Mouse (Mus musculus) embryonic stem cell, embryonic (primary cell): ENCODE data around the gene Cep97.
"Not testable (repeated sequence)": the region's sequence is repeated elsewhere in the genome, so short reads cannot be mapped to it uniquely, and the experiment has no call there.

Experiments
- CTCF ChIA-PET, 4 experiments: fragments of 300-600 bp in 2 of 4; fragments of 350-600 bp in 2 of 4; sonication (Branson Sonifier 250); formaldehyde crosslinking; loops; one replicate each; lab custom pipeline; 2022; ENCODE audit warnings: inconsistent platforms in 2 of 4; lab: Charles Lee
- POLR2A ChIA-PET, 4 experiments: fragments of 300-600 bp in 2 of 4; fragments of 350-600 bp in 2 of 4; sonication (Branson Sonifier 250); formaldehyde crosslinking; loops; one replicate each; lab custom pipeline; 2022; ENCODE audit warnings: antibody characterized with exemption in 4 of 4, inconsistent platforms in 1 of 4; lab: Charles Lee

Cep97 gene

DNA sequence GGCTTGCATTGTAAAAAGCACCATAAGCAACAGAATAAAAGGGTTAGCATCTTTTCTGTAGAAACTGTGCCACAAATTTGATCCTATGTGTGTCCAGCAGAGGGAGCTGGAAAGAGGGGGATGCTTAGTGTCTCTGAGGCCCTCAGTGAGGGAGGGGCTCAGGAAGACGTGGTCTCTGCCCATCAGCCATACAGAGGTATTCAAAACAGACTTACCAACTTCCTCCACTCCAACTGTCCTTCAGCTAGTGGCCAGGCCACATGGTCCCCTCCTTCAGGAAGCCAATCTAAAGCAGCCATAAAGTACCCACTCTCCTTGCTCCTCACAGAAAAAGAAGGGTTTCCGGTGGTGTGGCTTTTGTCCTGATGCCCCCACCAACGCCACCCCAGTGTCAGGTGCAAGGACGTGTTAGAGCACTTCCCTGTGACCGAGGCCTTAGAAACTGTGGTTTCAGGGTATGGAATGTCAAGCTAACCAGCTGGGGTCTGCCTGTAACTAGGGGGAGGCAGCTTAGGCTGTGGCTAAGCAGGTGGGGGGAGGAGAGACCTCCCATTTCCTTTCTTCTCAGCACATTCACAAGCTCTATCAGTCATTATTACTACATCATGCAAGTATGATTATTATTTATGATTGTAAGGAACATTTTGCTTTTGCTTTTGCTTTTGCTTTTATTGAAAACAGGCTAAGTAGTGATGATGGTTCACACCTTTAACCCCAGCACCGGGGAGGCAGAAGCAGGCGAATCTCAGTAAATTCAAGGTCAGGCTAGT is 46.7 kb downstream of the Cep97 start:
- POLR2A ChIA-PET, result interaction anchor here (0.5 to 2.3 kb wide), 6 partner anchors 9 to 195 kb away, joined by 3 to 8 read pairs (median 6); partner anchors contain the start of gene Rpl24 (in 1 of the 4)

DNA sequence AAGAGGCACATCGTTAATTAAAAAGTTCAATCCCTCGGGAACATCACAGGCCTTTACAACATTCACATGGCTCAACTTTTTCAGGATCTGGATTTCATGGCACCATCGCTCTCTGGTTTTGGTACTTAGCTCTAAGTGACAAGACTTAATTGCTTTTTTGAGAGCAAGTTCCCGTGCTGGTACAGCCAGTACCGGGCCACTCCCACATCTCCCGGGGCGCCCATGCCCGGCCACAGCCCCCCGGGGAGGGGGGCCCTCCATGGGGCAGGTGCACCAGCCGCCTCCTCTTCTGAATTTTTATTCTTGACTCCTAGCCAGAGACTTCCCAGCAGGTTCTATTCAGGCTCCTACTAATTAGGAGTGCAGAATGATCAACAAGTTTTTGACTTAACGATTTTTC is 50.4 kb downstream of the Cep97 start:
- POLR2A ChIA-PET, result interaction anchor here in 2 of 4 experiments (0.6 to 1.6 kb wide), 2 partner anchors 11 to 33 kb away, joined by 3 to 5 read pairs; partner anchors contain the start of gene Nxpe3 (in 1 of the 2)
- CTCF ChIA-PET, result no interaction called here

More for the DNA sequence above, 46.7 kb downstream of the Cep97 start:
- CTCF ChIA-PET, result interaction anchor here in 3 of 4 experiments (0.6 to 2.3 kb wide), 11 partner anchors 13 to 178 kb away, joined by 3 to 8 read pairs (median 3); no protein-coding TSS in a partner anchor

DNA sequence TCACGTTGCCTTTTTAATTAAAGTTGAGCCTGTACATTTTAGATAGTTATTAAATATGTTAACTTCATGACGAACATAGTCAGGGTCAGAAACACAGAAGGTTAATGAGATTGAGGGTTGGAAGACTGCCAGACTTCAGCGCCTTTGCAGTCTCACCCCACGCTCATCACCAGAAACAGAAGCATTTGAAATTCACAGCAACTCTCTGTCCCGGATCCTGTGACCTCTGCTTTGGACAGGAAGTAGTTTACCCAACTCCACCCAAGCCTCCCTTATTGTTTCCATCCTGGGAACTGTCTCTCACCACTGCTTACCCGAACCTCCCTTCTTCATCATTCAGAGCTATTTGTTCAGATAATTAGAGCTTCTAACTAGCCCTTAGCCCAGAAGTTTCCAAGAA is 58.6 kb downstream of the Cep97 start:
- ChIA-PET CTCF (interaction anchor here in 3 of 4 experiments (0.6 to 1.0 kb wide), 4 partner anchors 9 to 12 kb away, joined by 3 to 10 read pairs (median 3); no protein-coding TSS in a partner anchor), POLR2A (interaction anchor here in 2 of 4 experiments (0.6 to 1.8 kb wide), 4 partner anchors 9 to 1819 kb away, joined by 3 to 8 read pairs (median 3); no protein-coding TSS in a partner anchor)

DNA sequence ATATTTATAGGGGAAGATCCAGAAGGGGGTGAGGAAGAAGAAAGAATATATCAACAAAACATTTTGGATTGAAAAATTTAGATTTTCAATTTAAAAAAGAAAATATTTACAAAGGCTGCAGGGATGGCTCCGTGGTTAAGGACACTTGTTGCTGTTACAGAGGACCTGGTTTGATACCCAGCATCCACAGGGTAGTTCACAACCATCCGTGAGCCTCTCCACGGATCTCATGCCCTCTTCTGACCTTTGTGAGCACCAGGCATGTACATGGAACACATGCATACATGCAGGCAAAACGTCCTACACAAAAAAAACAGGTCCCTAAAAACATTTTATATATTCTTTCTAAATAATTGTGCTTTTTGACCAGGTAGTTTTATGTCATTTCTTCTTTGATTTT is 70.8 kb downstream of the Cep97 start:
- POLR2A ChIA-PET, result interaction anchor here in 2 of 4 experiments (0.7 to 1.2 kb wide), 3 partner anchors 31 to 267 kb away, joined by 4 to 6 read pairs (median 5); partner anchors contain the start of gene Nxpe3 (in 1 of the 2)
- CTCF ChIA-PET, result interaction anchor here (0.5 to 1.7 kb wide), 37 partner anchors 11 to 1064 kb away, joined by 3 to 13 read pairs (median 4); partner anchors contain the start of genes Cep97 (in 2 of the 4) and Nxpe3 (in 1 of the 4)

DNA sequence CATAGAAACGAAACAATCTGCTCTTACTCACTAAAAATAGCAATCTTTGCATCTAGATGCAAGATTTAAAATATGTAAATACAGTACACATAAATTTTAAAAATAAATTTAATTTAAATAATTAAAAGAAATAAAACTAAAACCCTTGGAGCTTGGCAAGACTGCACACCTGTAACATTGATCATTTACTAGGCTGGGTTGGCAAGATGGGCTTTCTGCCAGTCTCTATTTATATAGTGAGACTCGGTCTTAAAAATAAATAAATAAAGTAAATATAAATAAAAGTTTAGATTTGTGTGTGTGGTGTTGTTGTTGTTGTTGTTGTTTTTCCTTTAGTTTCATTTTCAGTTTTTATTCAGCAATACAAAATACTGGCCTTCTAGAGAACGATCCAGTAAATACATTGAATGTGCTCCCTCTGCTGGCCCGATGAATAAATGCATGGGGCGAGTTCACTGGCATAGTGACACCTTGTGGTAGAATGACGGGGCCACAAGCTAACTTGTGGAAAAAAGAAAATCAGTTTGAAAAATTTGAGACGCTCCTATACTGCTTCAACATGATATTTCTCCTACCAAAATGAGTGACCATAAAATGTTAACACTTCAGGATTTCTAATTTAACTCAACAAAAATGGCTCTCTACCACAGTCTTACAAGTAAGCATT is 71.4 kb downstream of the Cep97 start:
- CTCF ChIA-PET, result interaction anchor here (0.5 to 1.7 kb wide), 38 partner anchors 11 to 1064 kb away, joined by 3 to 13 read pairs (median 4); partner anchors contain the start of genes Cep97 (in 2 of the 4) and Nxpe3 (in 1 of the 4)
- POLR2A ChIA-PET, result interaction anchor here in 2 of 4 experiments (1.0 to 1.2 kb wide), 2 partner anchors 31 to 268 kb away, joined by 4 to 6 read pairs; partner anchors contain the start of gene Nxpe3 (in 1 of the 2)

DNA sequence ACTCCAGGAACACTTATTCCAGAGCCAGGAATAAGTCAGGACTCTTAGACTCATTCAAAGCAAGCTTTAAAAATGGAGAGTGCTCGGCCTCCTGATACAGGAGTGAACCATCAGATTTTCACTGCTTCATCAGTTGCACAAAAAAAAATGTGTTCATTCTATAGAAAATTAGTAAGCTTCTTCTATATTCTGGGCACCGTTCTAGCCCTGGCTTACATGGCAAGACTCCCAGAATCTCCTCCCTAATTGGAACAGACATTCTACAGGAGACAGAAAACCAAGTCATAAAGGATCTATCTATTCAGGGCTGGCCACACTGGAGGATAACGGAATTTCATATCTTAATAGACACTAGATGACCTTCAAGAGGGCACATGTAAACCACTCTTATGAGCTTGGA is 73.6 kb downstream of the Cep97 start:
- ChIA-PET POLR2A (interaction anchor here in 1 of 4 experiments (0.8 kb wide), 1 partner anchor 40 kb away, joined by 3 read pairs; no protein-coding TSS in a partner anchor), CTCF (interaction anchor here in 1 of 4 experiments (0.6 kb wide), 1 partner anchor 43 kb away, joined by 12 read pairs; no protein-coding TSS in a partner anchor)

DNA sequence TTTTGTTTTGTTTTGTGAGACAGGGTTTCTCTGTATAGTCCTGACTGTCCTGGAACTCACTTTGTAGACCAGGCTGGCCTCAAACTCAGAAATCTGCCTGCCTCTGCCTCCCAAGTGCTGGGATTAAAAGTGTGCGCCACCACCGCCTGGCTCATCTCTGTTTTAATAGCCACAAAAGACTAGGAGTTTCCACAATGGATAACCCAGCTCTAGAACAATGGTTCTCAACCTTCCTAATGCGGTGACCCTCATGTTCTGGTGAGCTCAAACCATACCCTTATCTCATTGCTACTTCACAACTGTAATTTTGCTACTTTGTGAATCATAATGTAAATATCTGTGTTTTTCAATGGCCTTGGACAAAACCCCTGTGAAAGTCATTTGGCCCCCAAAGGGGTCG is 75.2 kb downstream of the Cep97 start:
- POLR2A ChIA-PET, result not testable (repeated sequence)
- CTCF ChIA-PET, result interaction anchor here in 3 of 4 experiments (0.6 to 1.9 kb wide), 6 partner anchors 8 to 379 kb away, joined by 3 to 24 read pairs (median 4); no protein-coding TSS in a partner anchor

DNA sequence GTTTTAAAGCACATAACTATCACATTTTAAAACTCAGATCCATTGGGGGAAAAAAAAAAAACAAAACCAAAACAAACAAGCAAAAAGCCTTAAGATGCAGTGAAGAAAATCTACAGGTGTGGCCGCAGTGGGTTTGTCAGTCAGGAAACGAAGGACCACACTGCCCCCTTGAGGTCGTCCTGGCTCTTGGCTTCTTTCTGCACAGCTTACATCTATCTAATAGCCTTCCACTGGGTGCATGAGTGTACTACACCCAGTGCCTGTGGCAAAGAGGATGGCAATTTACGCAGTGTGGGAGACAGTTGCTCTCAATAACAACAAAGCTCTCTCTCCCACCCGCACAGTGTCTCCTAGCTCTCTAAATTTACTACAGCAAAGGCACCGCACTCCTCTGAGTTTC is 76.2 kb downstream of the Cep97 start:
- POLR2A ChIA-PET, result interaction anchor here in 1 of 4 experiments (0.9 kb wide), 1 partner anchor 72 kb away, joined by 3 read pairs; no protein-coding TSS in a partner anchor
- CTCF ChIA-PET, result interaction anchor here (0.5 to 1.9 kb wide), 18 partner anchors 9 to 444 kb away, joined by 3 to 8 read pairs (median 4); partner anchors contain the start of gene Nfkbiz (in 2 of the 4)

DNA sequence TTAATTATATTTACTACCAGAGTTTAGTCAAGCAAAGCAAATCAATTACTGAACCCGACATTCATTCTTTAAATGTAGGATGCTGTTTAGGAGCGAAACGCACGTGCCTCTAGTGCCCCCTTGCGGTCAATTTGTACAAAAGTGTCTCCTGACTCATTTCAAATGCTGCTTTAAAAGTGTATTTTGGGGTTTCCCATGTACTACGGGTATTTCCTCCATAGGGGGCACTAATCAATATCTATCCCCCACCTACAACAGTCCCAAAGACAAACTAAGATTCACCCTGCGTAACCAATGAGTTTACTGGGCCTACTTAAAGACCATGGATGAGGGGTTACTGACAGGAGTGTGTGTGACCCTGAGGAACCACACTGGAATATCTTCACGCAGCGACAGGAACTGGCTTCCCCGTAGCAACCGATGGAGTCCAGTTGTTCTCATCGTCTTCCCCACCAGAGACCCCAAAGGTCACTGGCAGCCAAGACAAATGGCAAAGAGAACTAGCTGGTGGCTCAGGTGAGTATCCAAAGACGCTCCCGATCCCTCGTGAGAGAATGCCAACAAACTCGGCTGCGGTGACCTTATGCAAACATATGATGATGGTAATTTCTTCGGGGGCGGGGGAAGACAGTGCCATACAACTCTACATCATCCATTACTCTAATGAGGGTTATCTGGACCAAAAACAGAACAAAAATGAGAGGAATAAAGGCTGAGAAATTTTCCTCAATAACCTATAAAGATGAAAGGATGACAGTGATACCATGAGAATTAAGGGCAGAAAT is 81.5 kb downstream of the Cep97 start:
- ChIA-PET POLR2A (no interaction called here), CTCF (interaction anchor here in 1 of 4 experiments (0.6 to 1.3 kb wide), 3 partner anchors 21 to 376 kb away, joined by 3 read pairs; no protein-coding TSS in a partner anchor)

DNA sequence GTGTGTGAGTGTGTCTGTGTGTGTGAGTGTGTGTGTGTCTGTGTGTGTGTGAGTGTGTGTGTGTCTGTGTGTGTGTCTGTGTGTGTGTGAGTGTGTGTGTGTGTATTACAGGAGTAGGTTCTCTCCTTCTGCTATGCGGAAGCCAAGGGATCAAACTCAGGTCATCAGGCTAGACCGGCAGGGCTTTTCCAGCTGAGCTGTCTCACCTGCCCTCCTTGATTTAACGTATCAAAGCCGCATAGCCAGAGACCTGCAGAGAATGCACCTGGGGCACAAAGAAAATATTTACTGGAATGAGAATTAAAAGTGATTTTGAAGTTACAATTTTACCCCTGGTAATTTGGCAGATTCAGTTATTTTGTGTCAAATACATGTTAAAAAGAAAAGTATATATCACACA is 82.1 kb downstream of the Cep97 start:
- ChIA-PET POLR2A (no interaction called here), CTCF (interaction anchor here in 1 of 4 experiments (1.3 kb wide), 1 partner anchor 22 kb away, joined by 3 read pairs; no protein-coding TSS in a partner anchor)

DNA sequence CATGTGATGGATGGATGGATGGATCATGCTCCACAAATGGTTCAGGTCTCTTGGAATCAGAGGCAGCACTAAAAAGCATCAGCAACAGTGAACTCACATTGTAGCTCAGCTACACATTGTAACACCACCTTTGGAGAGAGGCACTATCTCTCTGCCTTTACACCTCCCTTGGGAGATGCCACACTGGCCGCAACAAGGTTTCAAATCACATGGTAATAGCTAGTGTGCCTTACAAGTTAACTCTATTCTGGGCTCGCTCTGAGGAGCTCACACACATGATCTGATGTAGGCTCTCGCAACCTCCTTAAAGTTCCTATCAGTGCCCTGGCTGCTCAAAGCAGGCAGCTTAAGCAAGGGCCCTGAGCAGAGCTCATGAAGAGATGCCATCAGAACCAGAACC is 84.2 kb downstream of the Cep97 start:
- ChIA-PET POLR2A (no interaction called here), CTCF (interaction anchor here in 3 of 4 experiments (0.7 to 2.8 kb wide), 3 partner anchors 13 kb away, joined by 4 to 13 read pairs (median 5); no protein-coding TSS in a partner anchor)
